Mouse (Mus musculus) C2C12 (cell line): Measurements from ENCODE around the gene Ermap. TPM values are rescaled to one million over a fixed set of nuclear protein-coding genes. Genes with fewer than 3 reads are reported as not detected.
A peak's percentile ranks its signal among the peaks of the same experiment; 100 is the strongest.

ENCODE experiments used
- H3K27me3 ChIP-seq: one replicate; pipeline ENCODE4 v1.6.1; 2011; ENCODE audit not compliant: control insufficient read depth, insufficient read depth, insufficient read length
- H3K36me3 ChIP-seq: one replicate; pipeline ENCODE4 v1.6.1; 2011; ENCODE audit not compliant: control insufficient read depth, insufficient read depth
- H3K4me3 ChIP-seq: one replicate; pipeline ENCODE4 v1.5.1; 2011; ENCODE audit warnings: mild to moderate bottlenecking, control low read depth; ENCODE audit not compliant: poor library complexity, insufficient read depth, severe bottlenecking
- H3K79me2 ChIP-seq: one replicate; pipeline ENCODE4 v1.6.1; 2011; ENCODE audit not compliant: control insufficient read depth, insufficient read depth
- H3K79me3 ChIP-seq: one replicate; pipeline ENCODE4 v1.6.1; 2011; ENCODE audit warnings: low read depth, control low read depth
- H3ac ChIP-seq: one replicate; pipeline ENCODE3; 2011; ENCODE audit warnings: low read depth; ENCODE audit not compliant: control insufficient read depth, insufficient read length
- CEBPB ChIP-seq: IDR thresholded peaks from one replicate; pipeline ENCODE4 v1.6.1; 2011; ENCODE audit warnings: low read depth, mild to moderate bottlenecking, control low read depth, moderate library complexity
- CTCF ChIP-seq: IDR thresholded peaks from one replicate; pipeline ENCODE4 v1.5.1; 2011; ENCODE audit not compliant: control insufficient read depth, insufficient read depth, insufficient read length
- FOSL1 ChIP-seq: IDR thresholded peaks from one replicate; pipeline ENCODE4 v1.8.0; 2011; ENCODE audit warnings: mild to moderate bottlenecking, low read length; ENCODE audit not compliant: poor library complexity, insufficient read depth, severe bottlenecking
- MAX ChIP-seq: IDR thresholded peaks from one replicate; pipeline ENCODE4 v1.6.1; 2011; ENCODE audit warnings: mild to moderate bottlenecking, control low read depth
- MYOD1 ChIP-seq: IDR thresholded peaks from one replicate; pipeline ENCODE4 v1.6.1; 2011; ENCODE audit warnings: low read depth; ENCODE audit not compliant: control insufficient read depth, insufficient read length
- MYOG ChIP-seq: IDR thresholded peaks from one replicate; pipeline ENCODE4 v1.6.1; 2011; ENCODE audit not compliant: control insufficient read depth, insufficient read length; ENCODE audit errors: extremely low read depth
- USF1 ChIP-seq: IDR thresholded peaks from one replicate; pipeline ENCODE4 v1.6.1; 2011; ENCODE audit warnings: low read depth, mild to moderate bottlenecking, control low read depth, moderate library complexity
- polyA plus RNA-seq: library from polyadenylated mRNA; unstranded; fragments of >200 nt; fragmentation: generic; extraction: Trizol; gene quantifications from one replicate; pipeline ENCODE4 v1.2.1, GENCODE M21; 2012; ENCODE audit warnings: missing spikeins

The Ermap gene
- polyA plus RNA-seq, 1 experiment, result 0.01 TPM

- no peak overlapping the region for H3K4me3 ChIP-seq
- H3K79me2 ChIP-seq, result no peaks in the 10 kb centered on the region
- no peak overlapping the region for H3ac ChIP-seq
- H3K79me3 ChIP-seq, result no peaks in the 10 kb centered on the region
- no peaks in the 10 kb centered on the region for H3K27me3 ChIP-seq
- no peaks in the 10 kb centered on the region for H3K36me3 ChIP-seq
- TF ChIP-seq CTCF, result peak; percentile 11
- no peak for TF ChIP-seq FOSL1
Observed at GRCm38 (mm10) chr4:119157186-119157585, 32.6 kb downstream of the Ermap start.

GRCm38 (mm10) chr4:119148741-119149140 is 41.1 kb downstream of the Ermap start:
- H3K4me3 ChIP-seq, result no peak overlapping the region
- no peak for TF ChIP-seq CTCF
- TF ChIP-seq USF1, result no peak
- TF ChIP-seq CEBPB, result no peak
- no peaks in the 10 kb centered on the region for H3K79me3 ChIP-seq
- no peaks in the 10 kb centered on the region for H3K79me2 ChIP-seq
- H3ac ChIP-seq, result no peak overlapping the region
- H3K36me3 ChIP-seq, result no peaks in the 10 kb centered on the region
- no peaks in the 10 kb centered on the region for H3K27me3 ChIP-seq

- Histone ChIP-seq H3K79me2 (no peaks in the 10 kb centered on the region), H3K79me3 (no peaks in the 10 kb centered on the region), H3K27me3 (no peaks in the 10 kb centered on the region), H3ac (no peak overlapping the region), H3K36me3 (no peaks in the 10 kb centered on the region), H3K4me3 (no peak overlapping the region)
- no peak for TF ChIP-seq CEBPB
- no peak for TF ChIP-seq USF1
- TF ChIP-seq CTCF, result no peak
- TF ChIP-seq MAX, result no peak
- TF ChIP-seq FOSL1, result no peak
- TF ChIP-seq MYOD1, result no peak
- no peak for TF ChIP-seq MYOG
Observed at GRCm38 (mm10) chr4:119147347-119147746, 42.5 kb downstream of the Ermap start.

GRCm38 (mm10) chr4:119146816-119147215 is 43.0 kb downstream of the Ermap start:
- Histone ChIP-seq H3ac (no peak overlapping the region), H3K4me3 (no peak overlapping the region), H3K79me2 (no peaks in the 10 kb centered on the region), H3K79me3 (no peaks in the 10 kb centered on the region), H3K27me3 (no peaks in the 10 kb centered on the region), H3K36me3 (no peaks in the 10 kb centered on the region)
- peak; percentile 48 for TF ChIP-seq FOSL1
- no peak for TF ChIP-seq MAX

- Histone ChIP-seq H3K27me3 (no peaks in the 10 kb centered on the region), H3K36me3 (peaks cover 9% of the 10 kb centered on the region), H3K4me3 (no peak overlapping the region), H3ac (no peak overlapping the region), H3K79me2 (no peaks in the 10 kb centered on the region), H3K79me3 (no peaks in the 10 kb centered on the region)
- no peak for TF ChIP-seq MYOD1
Observed at GRCm38 (mm10) chr4:119142230-119142871, 47.5 kb downstream of the Ermap start.

- Histone ChIP-seq H3K27me3 (no peaks in the 10 kb centered on the region), H3K79me2 (no peaks in the 10 kb centered on the region), H3K79me3 (no peaks in the 10 kb centered on the region), H3K4me3 (no peak overlapping the region), H3K36me3 (peaks cover 20% of the 10 kb centered on the region), H3ac (no peak overlapping the region)
- TF ChIP-seq MAX, result no peak
- TF ChIP-seq MYOD1, result peak; percentile 50
Observed at GRCm38 (mm10) chr4:119141191-119141590, 48.6 kb downstream of the Ermap start.

- TF ChIP-seq MYOG (no peak), CTCF (peak; percentile 7), CEBPB (no peak), USF1 (no peak)
- no peaks in the 10 kb centered on the region for H3K79me2 ChIP-seq
- no peak overlapping the region for H3ac ChIP-seq
- H3K36me3 ChIP-seq, result peaks cover 31% of the 10 kb centered on the region
- H3K4me3 ChIP-seq, result no peak overlapping the region
- H3K27me3 ChIP-seq, result no peaks in the 10 kb centered on the region
- H3K79me3 ChIP-seq, result no peaks in the 10 kb centered on the region
Observed at GRCm38 (mm10) chr4:119140126-119140525, 49.7 kb downstream of the Ermap start.
